Mouse (Mus musculus) MEL (cell line): ENCODE data around the gene Sult1a1. TPM values are rescaled to one million over a fixed set of nuclear protein-coding genes. Genes with fewer than 3 reads are reported as not detected.

Experiments used
- DNase-seq: peaks from one replicate; pipeline ENCODE4 v3.0.0; 2011; ENCODE audit warnings: low read depth, low spot score
- H3K27ac ChIP-seq: 2 replicates; pipeline ENCODE4 v1.5.1; 2012; ENCODE audit warnings: low read depth, mild to moderate bottlenecking, control low read depth, low read length, moderate library complexity; ENCODE audit not compliant: control insufficient read depth
- H3K27me3 ChIP-seq, 2 experiments: fragments of 150-350 bp in 1 of 2; sonication (generic) in 1 of 2; 2 replicates each; pipeline ENCODE4 v1.6.1; 2012; ENCODE audit warnings: low read length in 2 of 2, mild to moderate bottlenecking in 2 of 2, improper control_type of control experiment in 1 of 2, moderate library complexity in 1 of 2; ENCODE audit not compliant: insufficient read depth in 2 of 2, control insufficient read depth in 1 of 2
- H3K36me3 ChIP-seq, 2 experiments: 2 replicates each; pipeline ENCODE4 v1.6.1; 2012 to 2014; ENCODE audit warnings: low read length in 2 of 2, improper control_type of control experiment in 1 of 2, inconsistent platforms in 1 of 2, mild to moderate bottlenecking in 1 of 2; ENCODE audit not compliant: insufficient read depth in 2 of 2, control insufficient read depth in 1 of 2
- H3K4me1 ChIP-seq, 2 experiments: fragments of 150-350 bp in 1 of 2; sonication (generic) in 1 of 2; 2 replicates each; pipeline ENCODE4 v1.6.1; 2012; ENCODE audit warnings: low read length in 2 of 2, improper control_type of control experiment in 1 of 2, mild to moderate bottlenecking in 1 of 2; ENCODE audit not compliant: insufficient read depth in 2 of 2, control insufficient read depth in 1 of 2
- H3K4me3 ChIP-seq, 2 experiments: fragments of 150-350 bp in 1 of 2; sonication (generic) in 1 of 2; 2 replicates each; pipeline ENCODE4 v1.5.1; 2012; ENCODE audit warnings: low read depth in 2 of 2, low read length in 2 of 2, mild to moderate bottlenecking in 2 of 2, moderate library complexity in 2 of 2, control low read depth in 1 of 2, improper control_type of control experiment in 1 of 2; ENCODE audit not compliant: control insufficient read depth in 1 of 2, insufficient read depth in 1 of 2
- H3K79me2 ChIP-seq: 2 replicates; pipeline ENCODE4 v1.6.1; 2012; ENCODE audit warnings: mild to moderate bottlenecking, low read length, moderate library complexity; ENCODE audit not compliant: control insufficient read depth, poor library complexity, insufficient read depth
- H3K9ac ChIP-seq: 2 replicates; pipeline ENCODE4 v1.6.1; 2012; ENCODE audit warnings: low read depth, mild to moderate bottlenecking, control low read depth, low read length, moderate library complexity; ENCODE audit not compliant: control insufficient read depth, poor library complexity, severe bottlenecking
- H3K9me3 ChIP-seq: fragments of 150-350 bp; sonication (generic); replicated peaks from 2 replicates; pipeline ENCODE4 v1.6.1; 2012; ENCODE audit warnings: mild to moderate bottlenecking, low read length, improper control_type of control experiment, moderate library complexity; ENCODE audit not compliant: insufficient read depth
- ELF1 ChIP-seq: IDR thresholded peaks from 2 replicates; pipeline ENCODE4 v1.6.1; 2014; ENCODE audit warnings: low read depth, mild to moderate bottlenecking, inconsistent platforms, low read length, improper control_type of control experiment, moderate library complexity
- EP300 ChIP-seq, 2 experiments: IDR thresholded peaks; 2 replicates each; pipeline ENCODE4 v1.6.1; 2011; ENCODE audit warnings: improper control_type of control experiment in 2 of 2, low read length in 2 of 2, low read depth in 1 of 2, mild to moderate bottlenecking in 1 of 2
- GATA1 ChIP-seq: IDR thresholded peaks from 2 replicates; pipeline ENCODE4 v1.6.1; 2011; ENCODE audit warnings: low read depth, low read length, improper control_type of control experiment
- KAT2A ChIP-seq: conservative IDR thresholded peaks from 2 replicates; pipeline ENCODE4 v1.6.1; 2012; ENCODE audit warnings: low read depth, low read length, improper control_type of control experiment, inconsistent platforms
- MAFK ChIP-seq: IDR thresholded peaks from 2 replicates; pipeline ENCODE4 v1.6.1; 2011; ENCODE audit warnings: low read depth, mild to moderate bottlenecking, low read length, improper control_type of control experiment, borderline replicate concordance
- MAX ChIP-seq: IDR thresholded peaks from 2 replicates; pipeline ENCODE4 v1.6.1; 2011; ENCODE audit warnings: low read length, improper control_type of control experiment
- MAZ ChIP-seq: IDR thresholded peaks from 2 replicates; pipeline ENCODE4 v1.6.1; 2012; ENCODE audit warnings: low read depth, mild to moderate bottlenecking, inconsistent platforms, low read length, improper control_type of control experiment
- MYC ChIP-seq: IDR thresholded peaks from 2 replicates; pipeline ENCODE4 v1.6.1; 2011; ENCODE audit warnings: low read depth, mild to moderate bottlenecking, low read length, improper control_type of control experiment, moderate library complexity
- NRF1 ChIP-seq: IDR thresholded peaks from 2 replicates; pipeline ENCODE4 v1.6.1; 2014; ENCODE audit warnings: low read depth, mild to moderate bottlenecking, inconsistent platforms, low read length, improper control_type of control experiment, moderate library complexity; ENCODE audit not compliant: poor library complexity, insufficient read depth, severe bottlenecking
- POLR2A ChIP-seq, 2 experiments: IDR thresholded peaks; 2 replicates each; pipeline ENCODE4 v1.6.1; 2011 to 2012; ENCODE audit warnings: low read length in 2 of 2, mild to moderate bottlenecking in 2 of 2, control low read depth in 1 of 2, improper control_type of control experiment in 1 of 2, low read depth in 1 of 2, moderate library complexity in 1 of 2; ENCODE audit not compliant: control insufficient read depth in 1 of 2, insufficient read depth in 1 of 2, poor library complexity in 1 of 2
- RAD21 ChIP-seq: IDR thresholded peaks from 2 replicates; pipeline ENCODE4 v1.6.1; 2011; ENCODE audit warnings: mild to moderate bottlenecking, low read depth, low read length, improper control_type of control experiment
- SIN3A ChIP-seq: IDR thresholded peaks from 2 replicates; pipeline ENCODE4 v1.6.1; 2012; ENCODE audit warnings: low read length, improper control_type of control experiment, inconsistent platforms
- TBP ChIP-seq: IDR thresholded peaks from 2 replicates; pipeline ENCODE4 v1.8.0; 2011; ENCODE audit warnings: low read depth, low read length, improper control_type of control experiment
- ZKSCAN1 ChIP-seq: IDR thresholded peaks from 2 replicates; pipeline ENCODE4 v1.6.1; 2012; ENCODE audit warnings: low read depth, mild to moderate bottlenecking, inconsistent platforms, low read length, improper control_type of control experiment, moderate library complexity
- polyA plus RNA-seq, 2 experiments: library from polyadenylated mRNA; stranded (reverse) in 1 of 2; unstranded in 1 of 2; fragments of >175 nt in 1 of 2; fragments of >200 nt in 1 of 2; gene quantifications; 2 replicates each; pipeline versions ENCODE4 v1.2.1 to v1.2.4; 2012; ENCODE audit warnings: low replicate concordance in 2 of 2, low read depth in 1 of 2; ENCODE audit not compliant: insufficient read length in 2 of 2, insufficient read depth in 1 of 2, missing spikeins in 1 of 2
- total RNA-seq: library from RNA; depleted of rRNA; stranded (reverse); fragments of 300-350 nt; gene quantifications from 2 replicates; pipeline ENCODE4 v1.2.3, GENCODE M21; 2012

Gene Sult1a1
- total and polyA plus RNA-seq, 3 experiments = 0.36 TPM; not detected in 2

DNA sequence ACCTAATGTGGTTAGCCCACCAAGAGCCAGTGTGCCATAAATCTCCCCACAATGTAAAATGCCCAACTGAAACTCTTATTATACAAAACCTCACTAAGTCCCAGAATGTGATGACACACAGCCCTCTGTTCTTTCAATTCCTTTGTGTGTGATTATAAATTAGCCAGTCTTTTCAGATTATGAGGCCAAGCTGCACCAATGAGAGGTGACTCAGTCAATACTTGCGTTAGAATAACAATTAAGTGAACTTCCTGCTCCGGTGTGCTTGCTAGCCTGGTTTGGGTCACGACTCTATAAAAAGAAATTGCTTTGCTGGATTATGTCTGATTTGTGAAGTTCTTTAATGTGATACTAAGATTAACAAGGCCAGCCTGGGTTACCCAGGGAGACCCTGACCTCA lies 46.3 kb downstream of the Sult1a1 start:
- TF ChIP-seq ZKSCAN1 (no peak), MYC (no peak), TBP (no peak), EP300 (IDR thresholded peaks at IDR 0.05; ENCODE audit: low read depth in 1 of 2, low read length in 2 of 2) (no peak)
- no peak overlapping the region for H3K27ac ChIP-seq
- H3K4me3 ChIP-seq = no peak overlapping the region
- peaks cover 21 to 37% of the 10 kb centered on the region in 2 experiments for H3K4me1 ChIP-seq
- H3K36me3 ChIP-seq = peaks cover 0 to 19% of the 10 kb centered on the region in 2 experiments; a peak in 2 of 4 replicates
- H3K9me3 ChIP-seq = no peaks in the 10 kb centered on the region
- DNase-seq = no peak
- no peaks in the 10 kb centered on the region for H3K79me2 ChIP-seq
- no peaks in the 10 kb centered on the region for H3K27me3 ChIP-seq
- H3K9ac ChIP-seq = no peak overlapping the region

DNA sequence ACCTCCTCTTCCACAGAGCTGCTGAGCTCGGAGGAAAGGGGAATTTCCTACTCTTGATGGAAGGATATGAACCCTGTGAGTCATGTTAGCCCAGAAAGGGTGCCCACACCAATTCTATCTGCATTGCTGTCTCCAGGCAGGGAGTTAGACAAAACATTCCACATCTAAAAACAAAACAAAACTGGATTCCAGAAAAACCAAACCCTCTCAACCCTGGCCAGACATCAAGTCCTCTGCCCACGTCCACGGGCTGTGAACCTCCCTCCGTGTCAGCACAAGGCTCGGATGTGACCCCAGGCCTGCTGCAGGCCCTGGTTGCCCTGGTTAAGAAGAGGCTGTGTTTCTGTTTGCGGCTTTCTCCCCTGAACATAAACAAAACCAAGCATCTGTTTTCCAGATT lies 48.1 kb downstream of the Sult1a1 start:
- no peaks in the 10 kb centered on the region for H3K79me2 ChIP-seq
- H3K4me1 ChIP-seq = peaks cover 30 to 46% of the 10 kb centered on the region in 2 experiments
- no peak overlapping the region for H3K4me3 ChIP-seq
- H3K9me3 ChIP-seq = no peaks in the 10 kb centered on the region
- DNase-seq = no peak
- H3K27ac ChIP-seq = no peak overlapping the region
- H3K9ac ChIP-seq = no peak overlapping the region
- TF ChIP-seq MAX = no peak
- no peak for TF ChIP-seq MAZ
- no peak for TF ChIP-seq RAD21
- TF ChIP-seq ELF1 = no peak
- TF ChIP-seq POLR2A (IDR thresholded peaks at IDR 0.05; ENCODE audit: control insufficient read depth in 1 of 2, insufficient read depth in 1 of 2, low read depth in 1 of 2, low read length in 2 of 2, poor library complexity in 1 of 2) = no peak
- TF ChIP-seq MAFK = no peak
- TF ChIP-seq GATA1 = no peak
- no peak for TF ChIP-seq NRF1
- TF ChIP-seq SIN3A = no peak
- no peak for TF ChIP-seq KAT2A
- peaks cover 0 to 32% of the 10 kb centered on the region in 2 experiments; a peak in 2 of 4 replicates for H3K36me3 ChIP-seq
- H3K27me3 ChIP-seq = no peaks in the 10 kb centered on the region
